Mouse (Mus musculus): Measurements from ENCODE around the gene Olfr971. TPM values are rescaled to one million over a fixed set of nuclear protein-coding genes. Genes with fewer than 3 reads are reported as not detected.

The Olfr971 gene
- not detected for polyA plus RNA-seq (2014; fragmentation: Illumina TruSeq; extraction: RNeasy Lipid Tissue Mini Kit (QIAGEN cat#74804); ENCODE audit: low read depth, low replicate concordance)

GRCm38 (mm10) chr9:39836576-39836975 is at the start of gene Olfr971:
Olfr971 (plus strand) TSS chr9:39836876.

GRCm38 (mm10) chr9:39790558-39790957 is 46.1 kb upstream of the Olfr971 start, which contains the start of gene Olfr969:
Olfr969 (plus strand) TSS chr9:39790945.

GRCm38 (mm10) chr9:39808560-39808959 is 28.1 kb upstream of the Olfr971 start, which contains the start of gene Olfr970:
Olfr970 (plus strand) TSS chr9:39808860.

GRCm38 (mm10) chr9:39866122-39866521 is 29.4 kb downstream of the Olfr971 start, which contains the start of gene Olfr972:
Olfr972 (plus strand) TSS chr9:39866422.

Other genes with a start within 250 kb of the Olfr971 start
- gene AW551984, start 232.5 kb upstream of the Olfr971 start, polyA plus RNA-seq (2014; fragmentation: Illumina TruSeq; extraction: RNeasy Lipid Tissue Mini Kit (QIAGEN cat#74804); ENCODE audit: low read depth, low replicate concordance) = 0.08 TPM
- gene Olfr148, start 226.2 kb upstream of the Olfr971 start, polyA plus RNA-seq (2014; fragmentation: Illumina TruSeq; extraction: RNeasy Lipid Tissue Mini Kit (QIAGEN cat#74804); ENCODE audit: low read depth, low replicate concordance) = not detected
- not detected for gene Olfr960, start 215.5 kb upstream of the Olfr971 start, polyA plus RNA-seq (2014; fragmentation: Illumina TruSeq; extraction: RNeasy Lipid Tissue Mini Kit (QIAGEN cat#74804); ENCODE audit: low read depth, low replicate concordance)
- gene Olfr961, start 191.8 kb upstream of the Olfr971 start, polyA plus RNA-seq (2014; fragmentation: Illumina TruSeq; extraction: RNeasy Lipid Tissue Mini Kit (QIAGEN cat#74804); ENCODE audit: low read depth, low replicate concordance) = not detected
- gene Olfr963, start 169.7 kb upstream of the Olfr971 start, polyA plus RNA-seq (2014; fragmentation: Illumina TruSeq; extraction: RNeasy Lipid Tissue Mini Kit (QIAGEN cat#74804); ENCODE audit: low read depth, low replicate concordance) = not detected
- gene Olfr149, start 129.8 kb upstream of the Olfr971 start, polyA plus RNA-seq (2014; fragmentation: Illumina TruSeq; extraction: RNeasy Lipid Tissue Mini Kit (QIAGEN cat#74804); ENCODE audit: low read depth, low replicate concordance) = not detected
- not detected for gene Olfr965, start 125.5 kb upstream of the Olfr971 start, polyA plus RNA-seq (2014; fragmentation: Illumina TruSeq; extraction: RNeasy Lipid Tissue Mini Kit (QIAGEN cat#74804); ENCODE audit: low read depth, low replicate concordance)
- gene Olfr150, start 105.9 kb upstream of the Olfr971 start, polyA plus RNA-seq (2014; fragmentation: Illumina TruSeq; extraction: RNeasy Lipid Tissue Mini Kit (QIAGEN cat#74804); ENCODE audit: low read depth, low replicate concordance) = not detected
- not detected for gene Olfr967, start 90.6 kb upstream of the Olfr971 start, polyA plus RNA-seq (2014; fragmentation: Illumina TruSeq; extraction: RNeasy Lipid Tissue Mini Kit (QIAGEN cat#74804); ENCODE audit: low read depth, low replicate concordance)
- not detected for gene Olfr968, start 53.6 kb upstream of the Olfr971 start, polyA plus RNA-seq (2014; fragmentation: Illumina TruSeq; extraction: RNeasy Lipid Tissue Mini Kit (QIAGEN cat#74804); ENCODE audit: low read depth, low replicate concordance)
- not detected for gene Olfr969, start 45.9 kb upstream of the Olfr971 start, polyA plus RNA-seq (2014; fragmentation: Illumina TruSeq; extraction: RNeasy Lipid Tissue Mini Kit (QIAGEN cat#74804); ENCODE audit: low read depth, low replicate concordance)
- gene Olfr970, start 28.0 kb upstream of the Olfr971 start, polyA plus RNA-seq (2014; fragmentation: Illumina TruSeq; extraction: RNeasy Lipid Tissue Mini Kit (QIAGEN cat#74804); ENCODE audit: low read depth, low replicate concordance) = not detected
- gene Olfr972, start 29.5 kb downstream of the Olfr971 start, polyA plus RNA-seq (2014; fragmentation: Illumina TruSeq; extraction: RNeasy Lipid Tissue Mini Kit (QIAGEN cat#74804); ENCODE audit: low read depth, low replicate concordance) = not detected
- gene Olfr229, start 70.5 kb downstream of the Olfr971 start, polyA plus RNA-seq (2014; fragmentation: Illumina TruSeq; extraction: RNeasy Lipid Tissue Mini Kit (QIAGEN cat#74804); ENCODE audit: low read depth, low replicate concordance) = not detected
- gene Olfr974, start 100.6 kb downstream of the Olfr971 start, polyA plus RNA-seq (2014; fragmentation: Illumina TruSeq; extraction: RNeasy Lipid Tissue Mini Kit (QIAGEN cat#74804); ENCODE audit: low read depth, low replicate concordance) = not detected
- gene Olfr975, start 115.2 kb downstream of the Olfr971 start, polyA plus RNA-seq (2014; fragmentation: Illumina TruSeq; extraction: RNeasy Lipid Tissue Mini Kit (QIAGEN cat#74804); ENCODE audit: low read depth, low replicate concordance) = 0.29 TPM
- 0.43 TPM for gene Olfr976, start 124.3 kb downstream of the Olfr971 start, polyA plus RNA-seq (2014; fragmentation: Illumina TruSeq; extraction: RNeasy Lipid Tissue Mini Kit (QIAGEN cat#74804); ENCODE audit: low read depth, low replicate concordance)
- not detected for gene Olfr978, start 155.2 kb downstream of the Olfr971 start, polyA plus RNA-seq (2014; fragmentation: Illumina TruSeq; extraction: RNeasy Lipid Tissue Mini Kit (QIAGEN cat#74804); ENCODE audit: low read depth, low replicate concordance)
- gene Olfr979, start 166.6 kb downstream of the Olfr971 start, polyA plus RNA-seq (2014; fragmentation: Illumina TruSeq; extraction: RNeasy Lipid Tissue Mini Kit (QIAGEN cat#74804); ENCODE audit: low read depth, low replicate concordance) = 0.21 TPM
- 0.39 TPM for gene Olfr980, start 172.7 kb downstream of the Olfr971 start, polyA plus RNA-seq (2014; fragmentation: Illumina TruSeq; extraction: RNeasy Lipid Tissue Mini Kit (QIAGEN cat#74804); ENCODE audit: low read depth, low replicate concordance)
- gene Olfr981, start 184.6 kb downstream of the Olfr971 start, polyA plus RNA-seq (2014; fragmentation: Illumina TruSeq; extraction: RNeasy Lipid Tissue Mini Kit (QIAGEN cat#74804); ENCODE audit: low read depth, low replicate concordance) = 0.04 TPM
- 0.03 TPM for gene Olfr982, start 237.0 kb downstream of the Olfr971 start, polyA plus RNA-seq (2014; fragmentation: Illumina TruSeq; extraction: RNeasy Lipid Tissue Mini Kit (QIAGEN cat#74804); ENCODE audit: low read depth, low replicate concordance)

All from testis, adult 10 weeks (tissue).